ENCODE assay signal across 19 mouse cellular contexts in genomic region chr10:118975772-118976171, GRCm38 (mm10).
"Had no signal": no experiment of that assay in that cellular context is flagged by ENCODE, and none has a peak within 500 bp of the region (broad histone marks: within the 10 kb centered on the region; RNA-seq: fewer than 3 reads in every experiment).

No protein-coding gene starts in this region.

- H3K9me3 ChIP-seq: lung, embryonic 15.5 days; midbrain, embryonic 10.5 days; midbrain, embryonic 13.5 days had no signal

- H3K36me3 ChIP-seq: lung, embryonic 15.5 days; midbrain, embryonic 10.5 days; midbrain, embryonic 13.5 days had no signal

- H3K4me3 ChIP-seq: lung, embryonic 15.5 days; megakaryocyte, embryonic 14.5 days; midbrain, embryonic 10.5 days; midbrain, embryonic 13.5 days; myocyte had no signal

- H3K27ac ChIP-seq: kidney, postnatal 0 days; layer of hippocampus, adult 2 months; liver, embryonic 14.5 days; lung, embryonic 15.5 days; midbrain, embryonic 10.5 days; midbrain, embryonic 13.5 days had no signal

- H3K27me3 ChIP-seq: lung, embryonic 15.5 days had no signal

- DNase-seq: kidney, adult 18-20 months; layer of hippocampus, adult 9-11 months; lung, adult 18-20 months; lung, postnatal 10 days; lung, postnatal 36 days; right cerebral cortex, postnatal 25 days; thymus, adult 18-20 months had no signal

- H3K9ac ChIP-seq: liver, embryonic 14.5 days; lung, embryonic 15.5 days; midbrain, embryonic 13.5 days had no signal

- ATAC-seq: inflammation-experienced regulatory T-cells, adult 6 months; intestine, embryonic 16.5 days; midbrain, embryonic 13.5 days; midbrain, embryonic 16.5 days had no signal

- H3K4me2 ChIP-seq: liver, embryonic 11.5 days; lung, embryonic 15.5 days; midbrain, embryonic 13.5 days had no signal
